ENCODE assay signal across 9 mouse cellular contexts in the genomic region with DNA sequence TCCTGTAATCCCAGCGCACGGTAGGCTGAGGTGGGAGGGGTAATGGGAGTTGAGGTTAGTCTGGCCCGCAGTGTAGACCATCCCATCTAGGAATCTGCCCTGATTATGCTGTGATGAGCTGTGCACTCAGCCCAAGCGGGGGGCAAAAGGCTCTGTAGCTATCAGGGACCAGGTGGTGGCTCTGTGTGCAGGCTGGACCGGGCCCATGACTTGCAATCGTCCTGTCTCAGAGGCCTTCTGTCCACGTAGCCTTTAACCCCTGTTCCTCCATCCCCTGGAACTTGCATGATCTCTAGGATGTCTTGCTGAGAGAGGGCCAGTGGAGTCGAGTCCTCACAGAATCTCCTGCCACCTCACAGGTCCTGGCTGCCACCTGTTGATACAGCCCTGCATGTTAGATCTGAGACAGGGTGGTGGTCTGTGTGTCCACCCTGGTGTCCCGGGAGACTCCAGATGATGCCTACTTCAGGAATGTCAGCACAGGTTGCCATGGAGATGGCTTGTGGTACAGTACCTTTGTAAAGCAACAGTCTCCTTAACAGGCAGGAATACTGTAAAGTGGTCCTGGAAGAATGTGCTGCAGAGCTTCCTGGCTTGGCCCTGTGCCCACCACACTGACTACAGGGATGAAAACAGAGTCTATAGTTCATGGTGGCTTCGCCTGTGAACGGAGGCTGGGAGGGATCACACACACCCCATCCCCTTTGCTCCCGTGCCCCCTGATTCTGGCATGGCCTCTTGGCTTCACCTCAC. TPM values are rescaled to one million over a fixed set of nuclear protein-coding genes. Genes with fewer than 3 reads are reported as not detected.
DNase-seq lines count a peak whose midpoint lies in the region; ATAC-seq and TF ChIP-seq lines count a peak whose summit lies in the region.
"Had no signal": no experiment of that assay in that cellular context is flagged by ENCODE, and none has a peak within 500 bp of the region (broad histone marks: within the 10 kb centered on the region; RNA-seq: fewer than 3 reads in every experiment).

No protein-coding gene starts in this region.

- H3K4me3 ChIP-seq in heart, embryonic 11.5 days (ENCODE audit: low read depth, low read length): no peak overlapping the region
- no peak overlapping the region for H3K4me3 ChIP-seq in embryonic fibroblast, embryonic 13.5 days (ENCODE audit: insufficient read depth, low read length)

- no peak for TF ChIP-seq POLR2A in embryonic fibroblast, embryonic 13.5 days (IDR thresholded peaks at IDR 0.05; ENCODE audit: low read depth, low read length)

- H3K4me1 ChIP-seq in heart, embryonic 11.5 days (ENCODE audit: control insufficient read depth, insufficient read depth, low read length): peaks cover 72% of the 10 kb centered on the region
- peaks cover 36% of the 10 kb centered on the region for H3K4me1 ChIP-seq in embryonic fibroblast, embryonic 13.5 days (ENCODE audit: control insufficient read depth, insufficient read depth, low read length)

- no peaks in the 10 kb centered on the region for H3K9me3 ChIP-seq in heart, embryonic 11.5 days (replicated peaks; ENCODE audit: control insufficient read depth, low read length)

- no peaks in the 10 kb centered on the region for H3K36me3 ChIP-seq in heart, embryonic 11.5 days (ENCODE audit: control insufficient read depth, insufficient read depth, low read length)

- TF ChIP-seq CTCF in embryonic fibroblast, embryonic 13.5 days (IDR thresholded peaks at IDR 0.05; ENCODE audit: borderline replicate concordance, insufficient read depth, low read length): no peak

- no peak for ATAC-seq in heart, embryonic 11.5 days (replicated peaks; ENCODE audit: insufficient number of reproducible peaks, low FRiP score, low TSS enrichment)

- H3K9ac ChIP-seq in heart, embryonic 11.5 days (ENCODE audit: low read depth, low read length): no peak overlapping the region

- 77% methylated on average over 12 of the region's 12 CpGs for WGBS in heart, embryonic 11.5 days (ENCODE audit: insufficient replicate concordance)

- no peaks in the 10 kb centered on the region for H3K27me3 ChIP-seq in heart, embryonic 11.5 days (ENCODE audit: control insufficient read depth, insufficient read depth, low read length)

- DNase-seq in heart, adult 9 months (ENCODE audit: low spot score in 2 of 2): no peak
- DNase-seq in 3T3-L1 (ENCODE audit: low read depth, low spot score): peak; percentile 64
- peak; percentile 55 for DNase-seq in mesoderm, embryonic 11.5 days (ENCODE audit: low read depth, low spot score)
- DNase-seq in embryo, embryonic 11 days: no peak
- DNase-seq in gastrocnemius, postnatal 25 days: no peak
- no peak for DNase-seq in right cerebral cortex, postnatal 25 days
- DNase-seq: thymus, postnatal 4 days had no signal

- H3K27ac ChIP-seq in heart, embryonic 11.5 days (ENCODE audit: low read depth, low read length): peak overlapping the region; percentile 70; the same call in 1 of the 2 replicates
- peak overlapping the region; percentile 93 for H3K27ac ChIP-seq in embryonic fibroblast, embryonic 13.5 days (ENCODE audit: insufficient read depth, low read length)

- no peak overlapping the region for H3K4me2 ChIP-seq in heart, embryonic 11.5 days

RNA-seq across cellular contexts. Expression of a gene that starts 51.9 kb away (rescaled TPM):
- 63.2 and 72.3 TPM in 2 replicates for polyA plus RNA-seq in heart, embryonic 11.5 days (2014; fragmentation: Nextera tagmentation; extraction: Ambion mirVana)
- polyA plus RNA-seq in embryonic fibroblast, embryonic 13.5 days (2011; ENCODE audit: insufficient read length, low read depth, missing spikeins): 20.3 and 45.2 TPM in 2 replicates
- total RNA-seq in gastrocnemius, postnatal 25 days (2021): 10 to 100 TPM; 30.7 to 39.0 TPM

Comparison
In these comparisons a context has a peak if more than half of its experiments do, and no peak if none do; other contexts are left out.
1. DNase-seq: peak in 3T3-L1 (single experiment) and mesoderm, embryonic 11.5 days (single experiment); none in heart, adult 9 months (0 of 2), embryo, embryonic 11 days (single experiment), gastrocnemius, postnatal 25 days (single experiment) and right cerebral cortex, postnatal 25 days (single experiment).